Mouse (Mus musculus) heart, embryonic 15.5 days (tissue): ENCODE results near the gene Rcan1. TPM values are rescaled to one million over a fixed set of nuclear protein-coding genes. Genes with fewer than 3 reads are reported as not detected.

ENCODE experiments used
- ATAC-seq: fragments of 200-750 bp; cut with Nextera tagmentation; replicated peaks from 2 replicates; pipeline ENCODE4 v1.8.0; 2017; ENCODE audit warnings: low read depth, moderate TSS enrichment; ENCODE audit not compliant: insufficient number of reproducible peaks, insufficient read depth, low FRiP score
- H3K27ac ChIP-seq: fragments of 300-500 bp; sonication (generic); 2 replicates; pipeline ENCODE4 v1.5.1; 2015; ENCODE audit warnings: mild to moderate bottlenecking, inconsistent platforms
- H3K27me3 ChIP-seq: fragments of 300-500 bp; sonication (generic); 2 replicates; pipeline ENCODE4 v1.6.1; 2015; ENCODE audit warnings: inconsistent platforms
- H3K36me3 ChIP-seq: fragments of 300-500 bp; sonication (generic); 2 replicates; pipeline ENCODE4 v1.6.1; 2015; ENCODE audit warnings: mild to moderate bottlenecking, inconsistent platforms
- H3K4me1 ChIP-seq: fragments of 300-500 bp; sonication (generic); replicated peaks from 2 replicates; pipeline ENCODE4 v1.6.1; 2015; ENCODE audit warnings: inconsistent platforms
- H3K4me2 ChIP-seq: fragments of 300-500 bp; sonication (generic); 2 replicates; pipeline ENCODE4 v1.6.1; 2015; ENCODE audit warnings: inconsistent platforms, mild to moderate bottlenecking, moderate library complexity
- H3K4me3 ChIP-seq: fragments of 300-500 bp; sonication (generic); 2 replicates; pipeline ENCODE4 v1.5.1; 2015; ENCODE audit warnings: mild to moderate bottlenecking, inconsistent platforms
- H3K9ac ChIP-seq: fragments of 300-500 bp; sonication (generic); 2 replicates; pipeline ENCODE4 v1.6.1; 2015; ENCODE audit warnings: mild to moderate bottlenecking, inconsistent platforms
- H3K9me3 ChIP-seq: fragments of 300-500 bp; sonication (generic); replicated peaks from 2 replicates; pipeline ENCODE4 v1.6.1; 2016; ENCODE audit warnings: inconsistent platforms
- WGBS: fragments of 180-500 bp; shearing (Covaris S2); methylation state at CpG from one replicate; pipeline ENCODE4 v1.1.7; 2015; ENCODE audit warnings: mixed read lengths; 5-methylcytosine and 5-hydroxymethylcytosine counted together
- polyA plus RNA-seq: library from polyadenylated mRNA; unstranded; fragments of >200 nt; fragmentation: Nextera tagmentation; extraction: Ambion mirVana; gene quantifications from 2 replicates; pipeline ENCODE4 v1.2.1, GENCODE M21; 2015

Gene Rcan1
- polyA plus RNA-seq, 1 experiment from 2014 or later, result 94.4 TPM

GRCm38 (mm10) chr16:92398574-92399118, 72.0 kb downstream of the Rcan1 start:
- H3K9me3 ChIP-seq, result no peaks in the 10 kb centered on the region
- H3K9ac ChIP-seq, result peak overlapping the region; percentile 64
- H3K4me1 ChIP-seq, result peaks cover 63% of the 10 kb centered on the region
- H3K4me3 ChIP-seq, result peak overlapping the region; percentile 53
- WGBS, result 17% methylated on average over 6 of the region's 6 CpGs
- H3K4me2 ChIP-seq, result peak overlapping the region; percentile 67
- peaks cover 28% of the 10 kb centered on the region for H3K36me3 ChIP-seq
- no peaks in the 10 kb centered on the region for H3K27me3 ChIP-seq
- H3K27ac ChIP-seq, result peak overlapping the region; percentile 91
- ATAC-seq, result no peak

GRCm38 (mm10) chr16:92397745-92398573, 72.7 kb downstream of the Rcan1 start:
- ATAC-seq, result no peak
- Histone ChIP-seq H3K27me3 (no peaks in the 10 kb centered on the region), H3K4me2 (peak overlapping the region; percentile 67), H3K9me3 (no peaks in the 10 kb centered on the region), H3K4me3 (peak overlapping the region; percentile 53), H3K9ac (peak overlapping the region; percentile 64), H3K27ac (peak overlapping the region; percentile 91), H3K36me3 (peaks cover 34% of the 10 kb centered on the region), H3K4me1 (peaks cover 59% of the 10 kb centered on the region)
- WGBS, result 27% methylated on average over 10 of the region's 10 CpGs

GRCm38 (mm10) chr16:92393732-92394131, 76.9 kb downstream of the Rcan1 start:
- Histone ChIP-seq H3K9ac (no peak overlapping the region), H3K9me3 (no peaks in the 10 kb centered on the region), H3K4me1 (peaks cover 30% of the 10 kb centered on the region), H3K4me2 (no peak overlapping the region), H3K36me3 (peaks cover 53% of the 10 kb centered on the region), H3K27me3 (no peaks in the 10 kb centered on the region), H3K27ac (no peak overlapping the region), H3K4me3 (no peak overlapping the region)
- WGBS, result 97% methylated on average over 3 of the region's 3 CpGs
- no peak for ATAC-seq

- Histone ChIP-seq H3K27me3 (no peaks in the 10 kb centered on the region), H3K4me2 (no peak overlapping the region), H3K4me1 (peaks cover 3% of the 10 kb centered on the region; the same call in 1 of the 2 replicates), H3K9me3 (no peaks in the 10 kb centered on the region), H3K4me3 (no peak overlapping the region), H3K36me3 (peaks cover 16% of the 10 kb centered on the region), H3K9ac (no peak overlapping the region), H3K27ac (no peak overlapping the region)
- WGBS, result 71% methylated on average over 10 of the region's 10 CpGs
- no peak for ATAC-seq
Measured at GRCm38 (mm10) chr16:92387692-92388091, 83.0 kb downstream of the Rcan1 start.

GRCm38 (mm10) chr16:92385062-92385461, 85.6 kb downstream of the Rcan1 start:
- no peak for ATAC-seq
- 7% methylated on average over 2 of the region's 2 CpGs for WGBS
- H3K27me3 ChIP-seq, result no peaks in the 10 kb centered on the region
- no peak overlapping the region for H3K4me3 ChIP-seq
- no peaks in the 10 kb centered on the region for H3K36me3 ChIP-seq
- no peaks in the 10 kb centered on the region for H3K9me3 ChIP-seq
- H3K27ac ChIP-seq, result no peak overlapping the region
- no peak overlapping the region for H3K4me2 ChIP-seq
- peaks cover 3% of the 10 kb centered on the region; the same call in 1 of the 2 replicates for H3K4me1 ChIP-seq
- no peak overlapping the region for H3K9ac ChIP-seq

- Histone ChIP-seq H3K9me3 (no peaks in the 10 kb centered on the region), H3K27ac (no peak overlapping the region), H3K4me3 (no peak overlapping the region), H3K4me2 (no peak overlapping the region), H3K36me3 (no peaks in the 10 kb centered on the region), H3K9ac (no peak overlapping the region), H3K4me1 (peaks cover 3% of the 10 kb centered on the region; the same call in 1 of the 2 replicates), H3K27me3 (no peaks in the 10 kb centered on the region)
- ATAC-seq, result no peak
Measured at GRCm38 (mm10) chr16:92383412-92383811, 87.3 kb downstream of the Rcan1 start.

- no peak for ATAC-seq
- H3K4me3 ChIP-seq, result no peak overlapping the region
- WGBS, result 66% methylated on average over 6 of the region's 6 CpGs
- H3K4me2 ChIP-seq, result no peak overlapping the region
- no peaks in the 10 kb centered on the region for H3K9me3 ChIP-seq
- peaks cover 3% of the 10 kb centered on the region; the same call in 1 of the 2 replicates for H3K4me1 ChIP-seq
- H3K27ac ChIP-seq, result no peak overlapping the region
- no peaks in the 10 kb centered on the region for H3K27me3 ChIP-seq
- H3K9ac ChIP-seq, result no peak overlapping the region
- H3K36me3 ChIP-seq, result no peaks in the 10 kb centered on the region
Measured at GRCm38 (mm10) chr16:92382508-92382907, 88.2 kb downstream of the Rcan1 start.

- no peak overlapping the region for H3K4me2 ChIP-seq
- no peaks in the 10 kb centered on the region for H3K27me3 ChIP-seq
- no peak overlapping the region for H3K4me3 ChIP-seq
- 74% methylated on average over 6 of the region's 6 CpGs for WGBS
- ATAC-seq, result no peak
- no peaks in the 10 kb centered on the region for H3K9me3 ChIP-seq
- H3K9ac ChIP-seq, result no peak overlapping the region
- peaks cover 3% of the 10 kb centered on the region; the same call in 1 of the 2 replicates for H3K4me1 ChIP-seq
- no peaks in the 10 kb centered on the region for H3K36me3 ChIP-seq
- no peak overlapping the region for H3K27ac ChIP-seq
Measured at GRCm38 (mm10) chr16:92381092-92381491, 89.6 kb downstream of the Rcan1 start.

- no peak overlapping the region for H3K4me3 ChIP-seq
- no peak overlapping the region for H3K4me2 ChIP-seq
- H3K27ac ChIP-seq, result no peak overlapping the region
- no peaks in the 10 kb centered on the region for H3K36me3 ChIP-seq
- no peaks in the 10 kb centered on the region for H3K27me3 ChIP-seq
- peaks cover 3% of the 10 kb centered on the region; the same call in 1 of the 2 replicates for H3K4me1 ChIP-seq
- WGBS, result 86% methylated on average over 6 of the region's 6 CpGs
- no peak for ATAC-seq
- no peaks in the 10 kb centered on the region for H3K9me3 ChIP-seq
- H3K9ac ChIP-seq, result no peak overlapping the region
Measured at GRCm38 (mm10) chr16:92376976-92377375, 93.7 kb downstream of the Rcan1 start.

GRCm38 (mm10) chr16:92371623-92372022, 99.0 kb downstream of the Rcan1 start:
- Histone ChIP-seq H3K27ac (no peak overlapping the region), H3K9ac (no peak overlapping the region), H3K4me2 (no peak overlapping the region), H3K36me3 (no peaks in the 10 kb centered on the region), H3K4me3 (no peak overlapping the region), H3K27me3 (no peaks in the 10 kb centered on the region), H3K9me3 (no peaks in the 10 kb centered on the region), H3K4me1 (peaks cover 23% of the 10 kb centered on the region)
- no peak for ATAC-seq
- 53% methylated on average over 5 of the region's 5 CpGs for WGBS

GRCm38 (mm10) chr16:92369260-92369659, 101.4 kb downstream of the Rcan1 start:
- Histone ChIP-seq H3K36me3 (no peaks in the 10 kb centered on the region), H3K9ac (no peak overlapping the region), H3K4me2 (no peak overlapping the region), H3K27me3 (no peaks in the 10 kb centered on the region), H3K4me1 (peaks cover 30% of the 10 kb centered on the region), H3K27ac (peak overlapping the region; percentile 41; the same call in 1 of the 2 replicates), H3K9me3 (no peaks in the 10 kb centered on the region), H3K4me3 (no peak overlapping the region)
- 0 out of 2 replicates have a peak, but pooled peaks have one; percentile 54 for ATAC-seq
- 38% methylated on average over 2 of the region's 2 CpGs for WGBS
